Mouse (Mus musculus) spleen, embryonic (tissue): ENCODE data around the gene Zmynd12.

ENCODE experiments used
- CTCF ChIA-PET: fragments of 350-600 bp; sonication (Branson Sonifier 250); formaldehyde crosslinking; loops from one replicate; lab custom pipeline; 2022; lab: Charles Lee

The Zmynd12 gene

GRCm38 (mm10) chr4:119422294-119422964, at the start of gene Zmynd12, which contains the start of gene Ppcs:
Gene Zmynd12, plus strand, starts transcription at chr4:119422814.
Gene Ppcs, minus strand, starts transcription at chr4:119422420.
- CTCF ChIA-PET: no interaction called here

GRCm38 (mm10) chr4:119381471-119382190, 41.0 kb upstream of the Zmynd12 start:
- CTCF ChIA-PET: interaction anchor here (0.6 kb wide), 1 partner anchor 378 kb away, joined by 3 read pairs; no protein-coding TSS in a partner anchor

- CTCF ChIA-PET: interaction anchor here (0.6 kb wide), 1 partner anchor 9 kb away, joined by 6 read pairs; no protein-coding TSS in a partner anchor
Measured at GRCm38 (mm10) chr4:119389184-119389583, 33.4 kb upstream of the Zmynd12 start.

GRCm38 (mm10) chr4:119390369-119390768, 32.2 kb upstream of the Zmynd12 start:
- CTCF ChIA-PET: no interaction called here

GRCm38 (mm10) chr4:119398751-119399150, 23.9 kb upstream of the Zmynd12 start:
- CTCF ChIA-PET: interaction anchor here (0.6 kb wide), 1 partner anchor 26 kb away, joined by 3 read pairs; no protein-coding TSS in a partner anchor

GRCm38 (mm10) chr4:119400896-119401295, 21.7 kb upstream of the Zmynd12 start:
- CTCF ChIA-PET: no interaction called here

- CTCF ChIA-PET: no interaction called here
Measured at GRCm38 (mm10) chr4:119403431-119403830, 19.2 kb upstream of the Zmynd12 start.

- CTCF ChIA-PET: no interaction called here
Measured at GRCm38 (mm10) chr4:119411877-119412650, 10.6 kb upstream of the Zmynd12 start.

- CTCF ChIA-PET: no interaction called here
Measured at GRCm38 (mm10) chr4:119412791-119413190, 9.8 kb upstream of the Zmynd12 start.

- CTCF ChIA-PET: interaction anchor here (0.7 kb wide), 1 partner anchor 9 kb away, joined by 24 read pairs; no protein-coding TSS in a partner anchor
Measured at GRCm38 (mm10) chr4:119415072-119415753, 7.4 kb upstream of the Zmynd12 start, which contains the start of gene Ccdc30. Gene Ccdc30, minus strand, starts transcription at chr4:119415521.

- CTCF ChIA-PET: no interaction called here
Measured at GRCm38 (mm10) chr4:119417270-119417669, 5.3 kb upstream of the Zmynd12 start.

- CTCF ChIA-PET: no interaction called here
Measured at GRCm38 (mm10) chr4:119417894-119418293, 4.7 kb upstream of the Zmynd12 start.

GRCm38 (mm10) chr4:119421191-119421590, 1.4 kb upstream of the Zmynd12 start:
- CTCF ChIA-PET: interaction anchor here (0.6 kb wide), 1 partner anchor 1808 kb away, joined by 3 read pairs; no protein-coding TSS in a partner anchor

GRCm38 (mm10) chr4:119421921-119422293, 707 bp upstream of the Zmynd12 start:
- CTCF ChIA-PET: interaction anchor here (0.6 kb wide), 1 partner anchor 1807 kb away, joined by 3 read pairs; no protein-coding TSS in a partner anchor

- CTCF ChIA-PET: interaction anchor here (0.5 to 0.6 kb wide), 3 partner anchors 10 to 682 kb away, joined by 3 to 24 read pairs (median 7); partner anchors contain the start of gene Ccdc30
Measured at GRCm38 (mm10) chr4:119425077-119425476, 2.5 kb downstream of the Zmynd12 start.

- CTCF ChIA-PET: no interaction called here
Measured at GRCm38 (mm10) chr4:119425601-119426000, 3.0 kb downstream of the Zmynd12 start.

- CTCF ChIA-PET: no interaction called here
Measured at GRCm38 (mm10) chr4:119427680-119428079, 5.1 kb downstream of the Zmynd12 start.

GRCm38 (mm10) chr4:119430678-119431077, 8.1 kb downstream of the Zmynd12 start:
- CTCF ChIA-PET: no interaction called here

- CTCF ChIA-PET: no interaction called here
Measured at GRCm38 (mm10) chr4:119437936-119438335, 15.3 kb downstream of the Zmynd12 start.

GRCm38 (mm10) chr4:119441836-119442235, 19.2 kb downstream of the Zmynd12 start:
- CTCF ChIA-PET: no interaction called here

- CTCF ChIA-PET: no interaction called here
Measured at GRCm38 (mm10) chr4:119442539-119442938, 19.9 kb downstream of the Zmynd12 start.
